Mouse (Mus musculus) cerebellum, adult 18-20 months (tissue): ENCODE measurements at regions not wholly inside any gene's neighbourhood (a gene's known extent, or its start where the extent isn't known, plus 50 kb on each side); places are given as distances from the start of the nearest gene placed in this dataset.

ENCODE experiments used
- DNase-seq, 2 experiments: peaks; one replicate each; pipeline ENCODE4 v3.0.0; 2021

DNA sequence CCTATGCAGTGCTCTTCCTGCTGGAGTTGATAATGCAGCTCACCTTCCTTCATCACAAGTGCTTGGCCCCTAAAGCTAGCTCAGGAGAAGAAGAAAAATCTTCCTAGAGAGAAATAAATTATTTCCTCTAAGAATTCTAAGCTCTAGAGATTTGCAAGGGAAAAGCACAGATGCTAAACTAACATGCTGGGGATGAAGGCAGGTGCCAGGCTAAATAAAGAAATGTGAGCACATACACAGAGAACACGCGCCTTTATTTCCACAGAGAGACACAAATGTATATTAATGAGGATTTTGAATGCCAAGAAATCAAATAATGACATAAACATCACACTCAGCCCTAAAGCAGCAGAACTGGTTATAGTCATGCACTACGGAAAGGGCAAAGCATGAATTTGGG is 229.5 kb upstream of the Mamld1 start:
- peak in 1 of 2 experiments; percentile 5 for DNase-seq

DNA sequence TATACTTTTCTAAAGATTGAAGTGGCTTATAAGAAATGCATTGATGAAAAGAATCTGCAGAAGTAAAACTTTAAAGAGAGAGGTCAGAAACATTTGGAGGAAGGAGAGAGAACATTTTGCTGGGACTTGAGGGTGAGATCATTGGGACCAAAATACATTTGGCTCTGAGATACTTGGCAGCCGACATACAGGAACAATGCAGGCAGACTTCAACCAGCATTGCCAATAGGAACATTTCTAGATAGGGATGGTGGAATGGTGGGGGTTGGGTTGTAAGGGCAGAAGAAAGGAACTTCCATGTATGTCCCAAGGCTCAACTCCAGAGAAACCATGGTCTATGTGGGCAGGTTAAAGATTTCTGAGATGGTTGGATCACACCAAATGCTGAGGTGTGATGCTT is 232.3 kb upstream of the Mamld1 start:
- DNase-seq: peak; percentile 46 to 59

DNA sequence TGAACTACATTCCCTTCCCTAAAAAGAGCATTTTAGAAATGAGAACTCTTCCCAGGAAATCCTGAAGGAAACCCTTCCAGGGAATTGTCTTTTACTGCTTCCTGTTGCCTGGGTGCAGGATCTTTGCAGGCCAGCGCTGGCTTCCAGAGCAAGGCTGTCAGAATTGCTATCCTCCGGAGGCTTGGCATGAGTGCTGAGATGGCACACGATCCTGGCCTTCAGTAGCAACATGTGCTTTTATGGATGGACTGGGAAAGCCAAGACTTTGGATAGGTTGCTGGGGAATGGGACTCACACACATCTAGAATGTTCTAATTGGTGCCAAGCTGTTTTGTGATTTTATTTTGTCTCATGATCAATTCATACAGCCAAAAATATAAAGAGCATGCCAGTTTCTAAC is 233.4 kb upstream of the Mamld1 start:
- DNase-seq: peak; percentile 36 to 55

DNA sequence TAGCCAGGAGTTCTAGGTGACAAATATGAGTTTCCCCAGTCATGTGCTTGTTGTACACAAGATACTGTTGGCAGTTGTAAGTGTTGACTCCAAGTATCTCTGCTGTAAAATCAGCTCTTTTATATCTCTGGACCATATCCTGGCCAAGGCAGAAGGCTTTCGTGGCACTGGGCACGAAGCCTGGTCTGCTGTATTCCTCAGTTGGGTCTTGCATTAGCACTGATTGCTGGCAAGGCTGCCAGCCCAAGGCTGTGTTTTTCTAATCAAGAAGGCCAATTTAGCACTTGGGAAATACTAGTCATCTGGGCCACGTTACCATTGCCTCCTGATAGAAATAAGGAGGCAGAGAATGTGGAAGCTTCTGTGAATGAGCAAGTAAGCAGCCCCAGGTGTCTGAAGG is 258.3 kb upstream of the Mamld1 start:
- peak in 1 of 2 experiments; percentile 4 for DNase-seq

DNA sequence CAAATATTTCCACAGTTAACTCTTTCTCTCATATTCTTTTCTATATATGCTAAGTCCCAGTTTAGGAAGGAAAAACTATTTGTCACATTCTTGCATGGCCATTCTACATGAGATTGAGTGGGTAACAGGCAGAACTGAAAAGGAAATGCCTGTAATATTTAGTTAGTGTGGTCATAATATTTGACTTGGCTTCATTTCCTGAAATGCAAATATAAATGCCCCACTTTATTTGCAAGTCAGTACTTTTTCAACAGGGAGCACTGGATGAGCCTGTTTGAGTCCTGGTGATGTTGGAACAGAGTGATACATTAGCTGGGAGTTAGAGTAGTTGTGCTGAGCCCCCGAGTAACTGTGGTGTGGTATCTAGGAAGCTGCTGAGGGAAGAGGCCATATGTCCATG is 285.9 kb upstream of the Tmem185a start:
- no peak for DNase-seq

DNA sequence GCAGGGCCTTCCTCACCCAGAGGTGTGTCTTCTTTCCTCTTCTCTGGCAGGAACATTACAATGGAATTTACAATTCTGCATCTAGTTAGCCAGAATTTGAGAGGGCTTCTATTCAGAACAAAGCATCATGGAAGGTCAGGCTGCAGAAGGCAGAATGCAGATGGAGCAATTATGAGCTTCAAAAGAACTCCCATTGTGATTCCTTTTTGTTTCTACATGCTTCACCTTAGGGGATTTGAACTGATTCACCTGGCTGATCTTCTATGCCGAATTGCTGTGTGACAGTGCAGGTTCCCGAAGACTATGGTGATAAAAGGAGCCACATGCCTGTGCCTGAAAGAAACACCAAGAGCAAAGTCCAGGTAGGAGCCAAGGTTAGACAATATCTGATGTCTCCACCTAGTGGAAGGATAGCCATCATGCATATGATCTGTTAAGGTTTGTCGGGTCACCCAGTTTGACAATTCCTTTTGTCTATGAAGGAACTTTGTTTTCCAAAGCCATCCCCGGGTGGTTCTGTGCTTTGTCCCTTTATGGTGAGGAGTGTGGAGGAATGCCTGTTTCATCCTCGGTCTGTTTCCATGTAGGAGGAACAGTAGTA is 236.1 kb upstream of the Tmem185a start:
- DNase-seq: no peak

DNA sequence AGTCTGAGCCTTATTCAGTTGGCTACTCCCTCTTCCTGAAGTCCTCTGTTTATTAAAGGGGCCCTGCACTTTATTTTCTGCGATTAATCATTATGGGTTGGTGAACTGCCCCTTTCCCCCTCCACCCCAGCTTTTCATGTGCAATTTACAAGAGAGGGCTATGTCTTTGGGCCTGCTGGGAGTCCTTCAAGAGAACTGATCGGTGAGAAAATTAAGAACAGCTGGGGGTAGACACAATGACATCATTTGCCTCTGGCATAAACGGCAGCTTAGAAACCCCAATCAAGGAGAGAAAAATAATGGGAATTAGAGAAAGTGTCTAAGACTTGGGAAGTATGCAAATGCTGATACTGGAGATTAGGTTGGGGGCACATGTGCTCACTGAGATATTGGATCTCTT is 205.2 kb upstream of the Tmem185a start:
- DNase-seq: no peak

DNA sequence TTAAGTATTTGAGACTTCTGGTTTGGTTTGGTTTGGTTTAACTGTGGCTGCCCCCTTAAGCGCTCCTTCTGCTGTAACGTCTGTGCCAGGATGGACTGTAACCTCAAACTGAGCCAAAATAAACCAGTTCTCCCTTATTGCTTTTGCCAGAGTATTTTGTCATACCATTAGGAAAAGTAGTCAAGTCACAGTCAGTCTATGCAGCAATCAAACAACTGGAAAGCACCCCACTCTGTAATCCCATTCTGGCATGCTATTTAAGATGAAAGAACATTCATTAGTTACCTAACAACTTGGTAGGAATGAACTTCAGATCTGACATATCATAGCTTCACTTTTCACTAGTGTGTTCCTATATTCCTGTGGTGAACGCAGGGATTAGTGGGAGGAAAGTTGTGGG is 190.1 kb upstream of the Tmem185a start:
- DNase-seq: no peak
